Mouse (Mus musculus): ENCODE measurements at regions not wholly inside any gene's neighbourhood (a gene's known extent, or its start where the extent isn't known, plus 50 kb on each side); places are given as distances from the start of the nearest gene placed in this dataset.

DNA sequence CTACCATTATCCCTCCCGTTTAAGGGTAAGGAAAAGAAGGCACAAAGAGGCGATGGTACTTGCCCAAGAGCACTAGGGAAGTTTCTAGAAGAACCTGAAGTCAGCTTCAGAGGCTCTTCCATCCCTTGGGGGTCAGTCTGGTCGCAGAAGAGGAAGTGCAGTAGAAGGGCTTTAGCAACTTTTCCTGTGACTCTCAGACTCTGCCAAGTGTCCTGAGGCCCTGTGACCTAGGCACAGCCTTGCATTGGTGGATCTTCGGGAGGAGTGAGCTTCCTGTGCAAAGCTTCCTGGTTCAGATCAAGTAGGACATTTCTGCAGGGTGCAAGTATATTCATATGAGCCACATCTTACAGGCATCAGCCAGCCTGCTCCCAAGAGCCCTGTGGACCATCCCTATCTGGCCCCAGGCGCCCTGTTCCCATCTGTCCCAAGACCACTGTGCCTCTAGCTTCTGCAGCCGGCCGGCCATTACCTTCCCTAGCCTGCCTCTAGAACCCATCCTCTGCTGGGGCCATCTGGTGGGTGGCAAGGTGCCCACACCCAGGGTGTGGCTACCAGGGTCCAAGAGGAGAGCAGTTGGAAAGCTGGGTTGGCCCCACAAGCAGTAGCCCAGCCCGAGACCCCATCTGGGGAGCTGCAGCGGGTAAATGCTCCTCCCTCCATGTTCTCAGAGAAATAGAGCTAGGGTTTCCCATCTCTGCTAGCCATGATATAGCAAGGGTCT lies 72.4 kb upstream of the Lhx1 start:
- H3K27ac ChIP-seq (ENCODE audit: insufficient read depth, low read length): no peak overlapping the region
- H3K4me1 ChIP-seq (ENCODE audit: control insufficient read depth, insufficient read depth, low read length): no peaks in the 10 kb centered on the region
- no peak for TF ChIP-seq POLR2A (IDR thresholded peaks at IDR 0.05; ENCODE audit: extremely low read depth, insufficient read depth, low read length)
- TF ChIP-seq CTCF (IDR thresholded peaks at IDR 0.05; ENCODE audit: extremely low read depth, insufficient read depth, low read length): no peak
- no peak overlapping the region for H3K4me3 ChIP-seq (ENCODE audit: insufficient read depth, low read length)

DNA sequence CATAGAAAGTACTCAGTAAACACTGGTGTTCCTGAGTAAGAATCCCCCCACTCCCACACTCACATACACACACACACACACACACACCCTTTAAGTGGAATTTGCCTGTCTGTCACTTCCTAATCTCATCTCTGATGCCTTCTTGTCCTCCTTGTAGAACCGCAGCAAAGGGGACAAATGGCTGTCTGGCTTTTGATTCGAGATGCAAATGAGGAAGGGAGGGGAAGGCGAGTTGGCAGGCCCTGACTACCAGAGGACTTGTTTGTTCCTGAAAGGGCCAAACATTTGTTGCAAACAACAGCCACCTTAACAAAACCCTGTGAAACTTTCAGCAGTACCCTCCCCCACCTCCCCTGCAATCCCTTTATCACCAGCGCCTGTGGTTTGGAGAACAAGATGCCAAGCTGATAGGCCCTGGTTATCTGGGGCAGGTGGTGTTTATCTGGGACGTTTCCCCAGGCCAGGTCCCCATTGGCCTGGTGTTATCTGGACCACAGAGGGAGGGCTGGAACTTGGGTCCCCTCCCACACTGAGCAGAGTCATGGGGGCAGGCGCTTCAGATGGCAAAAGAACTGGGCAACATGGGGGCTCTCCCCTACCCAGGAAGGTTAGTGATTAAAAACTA lies 67.5 kb upstream of the Lhx1 start:
- H3K4me1 ChIP-seq (ENCODE audit: control insufficient read depth, insufficient read depth, low read length): no peaks in the 10 kb centered on the region

DNA sequence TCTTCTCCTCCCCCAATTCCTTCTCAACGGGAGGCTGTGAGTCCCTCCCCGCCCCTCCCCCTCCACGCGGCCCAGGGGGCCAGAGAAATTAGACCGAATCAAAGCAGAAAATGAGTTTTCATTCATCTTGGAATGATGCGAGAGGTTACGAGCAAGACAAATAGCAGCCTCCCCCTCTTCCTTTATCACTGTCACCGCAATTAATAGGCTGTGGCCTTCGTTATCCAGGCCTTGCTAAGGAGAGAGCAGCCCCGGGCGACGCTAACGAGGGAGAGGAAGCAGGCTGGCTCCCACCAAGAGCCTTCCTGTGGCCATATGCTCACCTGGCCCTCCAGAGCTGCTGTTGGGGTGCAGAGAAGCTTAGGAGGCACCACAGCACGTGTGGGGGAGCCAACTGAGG lies 61.8 kb upstream of the Lhx1 start:
- no peak overlapping the region for H3K4me3 ChIP-seq (ENCODE audit: insufficient read depth, low read length)

More for the DNA sequence above, 67.5 kb upstream of the Lhx1 start:
- TF ChIP-seq POLR2A (IDR thresholded peaks at IDR 0.05; ENCODE audit: extremely low read depth, insufficient read depth, low read length) (no peak), CTCF (IDR thresholded peaks at IDR 0.05; ENCODE audit: extremely low read depth, insufficient read depth, low read length) (no peak)
- Histone ChIP-seq H3K4me3 (ENCODE audit: insufficient read depth, low read length) (no peak overlapping the region), H3K27ac (ENCODE audit: insufficient read depth, low read length) (no peak overlapping the region)

DNA sequence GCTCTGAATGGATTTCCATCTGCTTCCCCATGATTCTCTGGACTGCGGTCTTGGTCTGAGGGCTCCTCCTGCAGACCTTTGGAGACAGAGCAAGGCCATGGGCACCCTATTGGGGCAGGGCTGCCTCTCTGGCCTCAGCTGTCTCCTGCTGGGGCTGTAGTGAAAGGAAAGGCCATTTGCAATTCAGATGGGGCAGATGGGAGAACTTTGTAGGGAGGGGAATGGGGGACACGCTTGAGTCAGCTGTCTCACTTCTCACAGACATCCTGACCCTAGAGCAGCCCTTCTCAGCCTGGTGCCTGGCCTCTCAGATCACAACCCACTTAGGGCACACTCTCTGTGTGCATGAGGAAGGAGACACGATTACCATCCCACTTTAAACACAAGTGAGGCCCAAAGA lies 60.3 kb upstream of the Lhx1 start:
- TF ChIP-seq CTCF (IDR thresholded peaks at IDR 0.05; ENCODE audit: extremely low read depth, insufficient read depth, low read length) (no peak), POLR2A (IDR thresholded peaks at IDR 0.05; ENCODE audit: extremely low read depth, insufficient read depth, low read length) (no peak)
- Histone ChIP-seq H3K4me1 (ENCODE audit: control insufficient read depth, insufficient read depth, low read length) (no peaks in the 10 kb centered on the region), H3K4me3 (ENCODE audit: insufficient read depth, low read length) (no peak overlapping the region), H3K27ac (ENCODE audit: insufficient read depth, low read length) (no peak overlapping the region)

More for the DNA sequence above, 61.8 kb upstream of the Lhx1 start:
- H3K27ac ChIP-seq (ENCODE audit: insufficient read depth, low read length): no peak overlapping the region
- TF ChIP-seq CTCF (IDR thresholded peaks at IDR 0.05; ENCODE audit: extremely low read depth, insufficient read depth, low read length) (no peak), POLR2A (IDR thresholded peaks at IDR 0.05; ENCODE audit: extremely low read depth, insufficient read depth, low read length) (no peak)
- H3K4me1 ChIP-seq (ENCODE audit: control insufficient read depth, insufficient read depth, low read length): no peaks in the 10 kb centered on the region

DNA sequence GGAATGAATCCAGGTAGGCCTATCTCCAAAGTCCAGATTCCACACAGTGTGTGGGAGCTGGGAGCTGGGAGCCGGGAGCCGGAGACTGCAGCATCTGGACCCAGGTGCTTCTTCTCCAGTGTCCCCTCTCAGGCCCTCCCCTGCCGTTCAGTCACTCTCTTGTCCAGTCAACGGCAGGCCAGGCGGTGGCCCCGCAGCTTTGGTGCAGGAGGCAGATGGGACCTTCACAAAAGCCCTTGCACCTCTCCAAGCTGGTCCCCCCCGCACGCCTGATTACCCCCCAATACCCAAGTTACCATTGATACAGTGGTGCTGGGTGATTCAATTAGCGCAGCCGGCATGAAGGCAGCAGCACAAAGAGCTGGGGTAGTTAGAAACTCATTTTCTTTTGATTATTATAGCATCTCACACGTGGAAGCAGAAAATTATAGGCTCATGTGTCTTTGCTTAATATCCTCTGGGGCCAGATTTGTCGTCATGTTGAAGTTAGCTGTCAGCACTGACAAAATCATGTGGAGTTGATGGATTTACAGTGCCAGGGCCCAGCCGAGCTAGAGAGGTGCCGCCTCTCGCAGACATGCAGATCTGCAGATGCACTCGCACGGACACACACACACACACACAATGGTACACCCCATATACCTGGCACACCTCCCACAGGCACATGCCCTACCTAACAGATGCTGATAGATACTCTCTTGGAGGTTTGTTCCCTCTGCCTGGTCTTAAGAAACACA lies 53.6 kb upstream of the Lhx1 start:
- no peaks in the 10 kb centered on the region for H3K4me1 ChIP-seq (ENCODE audit: control insufficient read depth, insufficient read depth, low read length)
- no peak for TF ChIP-seq POLR2A (IDR thresholded peaks at IDR 0.05; ENCODE audit: extremely low read depth, insufficient read depth, low read length)
- TF ChIP-seq CTCF (IDR thresholded peaks at IDR 0.05; ENCODE audit: extremely low read depth, insufficient read depth, low read length): no peak
- no peak overlapping the region for H3K27ac ChIP-seq (ENCODE audit: insufficient read depth, low read length)
- H3K4me3 ChIP-seq (ENCODE audit: insufficient read depth, low read length): no peak overlapping the region
